Mouse (Mus musculus) megakaryocyte, adult 5-6 weeks (primary cell): Measurements from ENCODE around the gene Alg14. TPM values are rescaled to one million over a fixed set of nuclear protein-coding genes. Genes with fewer than 3 reads are reported as not detected.

Source experiments
- ATAC-seq: 2 replicates; pipeline ENCODE4 v1.8.0; 2016; ENCODE audit warnings: mild to moderate bottlenecking, inconsistent platforms; ENCODE audit not compliant: poor library complexity, severe bottlenecking
- total RNA-seq, 2 experiments: library from RNA; stranded (forward) in 1 of 2; stranded (reverse) in 1 of 2; fragments of 153-499, 151-499 nt in 1 of 2; fragments of 221-1000, 200-1000 nt in 1 of 2; gene quantifications; 2 replicates each; pipeline versions ENCODE4 v1.2.3 to v1.2.4; 2015 to 2017

Alg14 gene
- total RNA-seq (2015), result 21.9 and 26.9 TPM in 2 replicates
- total RNA-seq (2017), result 7.8 and 18.7 TPM in 2 replicates

GRCm38 (mm10) chr3:121291560-121292258 is at the start of gene Alg14:
TSS of gene Alg14 (plus strand) at chr3:121291773.
- peak; percentile 92 for ATAC-seq

- peak; percentile 44 for ATAC-seq
Measured at GRCm38 (mm10) chr3:121242111-121242936, 49.2 kb upstream of the Alg14 start.

- peak; percentile 98 for ATAC-seq
Measured at GRCm38 (mm10) chr3:121242941-121243340, 48.6 kb upstream of the Alg14 start.

- no peak for ATAC-seq
Measured at GRCm38 (mm10) chr3:121250048-121250447, 41.5 kb upstream of the Alg14 start.

- ATAC-seq, result no peak
Measured at GRCm38 (mm10) chr3:121250576-121251433, 40.8 kb upstream of the Alg14 start.

GRCm38 (mm10) chr3:121255501-121255900 is 36.1 kb upstream of the Alg14 start:
- ATAC-seq, result no peak

- ATAC-seq, result no peak
Measured at GRCm38 (mm10) chr3:121256131-121256530, 35.4 kb upstream of the Alg14 start.

GRCm38 (mm10) chr3:121257418-121257817 is 34.2 kb upstream of the Alg14 start:
- ATAC-seq, result no peak

GRCm38 (mm10) chr3:121258521-121259478 is 32.8 kb upstream of the Alg14 start:
- ATAC-seq, result no peak

- no peak for ATAC-seq
Measured at GRCm38 (mm10) chr3:121260041-121260440, 31.5 kb upstream of the Alg14 start.

- no peak for ATAC-seq
Measured at GRCm38 (mm10) chr3:121260831-121261230, 30.7 kb upstream of the Alg14 start.

GRCm38 (mm10) chr3:121261251-121261650 is 30.3 kb upstream of the Alg14 start:
- ATAC-seq, result no peak

- no peak for ATAC-seq
Measured at GRCm38 (mm10) chr3:121261939-121262520, 29.5 kb upstream of the Alg14 start.

- ATAC-seq, result peak; percentile 42
Measured at GRCm38 (mm10) chr3:121262521-121263204, 28.9 kb upstream of the Alg14 start.

GRCm38 (mm10) chr3:121263205-121263548 is 28.4 kb upstream of the Alg14 start:
- ATAC-seq, result peak; percentile 28; the same call in 1 of the 2 replicates

- peak; percentile 28; the same call in 1 of the 2 replicates for ATAC-seq
Measured at GRCm38 (mm10) chr3:121264242-121264641, 27.3 kb upstream of the Alg14 start.

GRCm38 (mm10) chr3:121267283-121267682 is 24.3 kb upstream of the Alg14 start:
- no peak for ATAC-seq

GRCm38 (mm10) chr3:121272577-121272976 is 19.0 kb upstream of the Alg14 start:
- ATAC-seq, result no peak

- ATAC-seq, result no peak
Measured at GRCm38 (mm10) chr3:121274010-121274409, 17.6 kb upstream of the Alg14 start.
